27 mouse cellular contexts compared by ENCODE assay signal in genomic region chr19:34869375-34869774, GRCm38 (mm10). TPM values are rescaled to one million over a fixed set of nuclear protein-coding genes. Genes with fewer than 3 reads are reported as not detected.
"Had no signal": no experiment of that assay in that cellular context is flagged by ENCODE, and none has a peak within 500 bp of the region (broad histone marks: within the 10 kb centered on the region; RNA-seq: fewer than 3 reads in every experiment).

No protein-coding gene starts in this region.

- H3K36me3 ChIP-seq: embryonic facial prominence, embryonic 10.5 days; embryonic facial prominence, embryonic 12.5 days; embryonic facial prominence, embryonic 13.5 days; forebrain, embryonic 10.5 days; forebrain, embryonic 12.5 days; forebrain, embryonic 15.5 days had no signal

- H3K4me2 ChIP-seq: embryonic facial prominence, embryonic 12.5 days; embryonic facial prominence, embryonic 13.5 days; embryonic facial prominence, embryonic 15.5 days; forebrain, embryonic 12.5 days; forebrain, embryonic 13.5 days; forebrain, embryonic 15.5 days had no signal

- H3K9me3 ChIP-seq: embryonic facial prominence, embryonic 10.5 days; embryonic facial prominence, embryonic 12.5 days; embryonic facial prominence, embryonic 13.5 days; embryonic facial prominence, embryonic 15.5 days; forebrain, embryonic 12.5 days; forebrain, embryonic 13.5 days; forebrain, embryonic 15.5 days had no signal

- ATAC-seq: forebrain, embryonic 13.5 days; forebrain, embryonic 14.5 days; forebrain, embryonic 15.5 days; forebrain, embryonic 16.5 days; forebrain, postnatal 0 days had no signal

- H3K27ac ChIP-seq: embryonic facial prominence, embryonic 10.5 days; embryonic facial prominence, embryonic 12.5 days; embryonic facial prominence, embryonic 13.5 days; embryonic facial prominence, embryonic 15.5 days; forebrain, embryonic 10.5 days; forebrain, embryonic 12.5 days; forebrain, embryonic 13.5 days; forebrain, embryonic 15.5 days; gastrocnemius, adult 2 months; heart, adult 2 months had no signal

- H3K27me3 ChIP-seq: embryonic facial prominence, embryonic 12.5 days; embryonic facial prominence, embryonic 13.5 days; embryonic facial prominence, embryonic 15.5 days; forebrain, embryonic 12.5 days; forebrain, embryonic 13.5 days; forebrain, embryonic 15.5 days had no signal

- H3K4me1 ChIP-seq: embryonic facial prominence, embryonic 12.5 days; embryonic facial prominence, embryonic 15.5 days; forebrain, embryonic 10.5 days; forebrain, embryonic 12.5 days; forebrain, embryonic 13.5 days; forebrain, embryonic 15.5 days had no signal

- DNase-seq: cerebellum, adult 9-10 months; cerebellum, adult 9-11 months; cerebellum, postnatal 10 days; cerebellum, postnatal 14 days; cerebellum, postnatal 25 days; cerebellum, postnatal 36 days; embryo, embryonic 11 days; forebrain, postnatal 0 days; gastrocnemius, adult 2 months; gastrocnemius, postnatal 10 days; gastrocnemius, postnatal 14 days; gastrocnemius, postnatal 25 days; gastrocnemius, postnatal 36 days; heart, adult 11 months; heart, adult 18-20 months; heart, adult 2 months had no signal

- H3K4me3 ChIP-seq: embryonic facial prominence, embryonic 10.5 days; embryonic facial prominence, embryonic 12.5 days; embryonic facial prominence, embryonic 13.5 days; embryonic facial prominence, embryonic 15.5 days; erythroblast, embryonic 14.5 days; forebrain, embryonic 10.5 days; forebrain, embryonic 12.5 days; forebrain, embryonic 13.5 days; forebrain, embryonic 15.5 days; gastrocnemius, adult 2 months; heart, adult 2 months had no signal

- H3K9ac ChIP-seq: embryonic facial prominence, embryonic 12.5 days; embryonic facial prominence, embryonic 13.5 days; embryonic facial prominence, embryonic 15.5 days; forebrain, embryonic 12.5 days; forebrain, embryonic 13.5 days; forebrain, embryonic 15.5 days; forebrain, postnatal 0 days had no signal

RNA-seq across cellular contexts. Expression of gene Pank1, which starts 9.9 kb away (rescaled TPM):
- polyA plus RNA-seq: erythroblast, embryonic 14.5 days had no signal
